Mouse (Mus musculus): ENCODE measurements around the gene Pnkd. TPM values are rescaled to one million over a fixed set of nuclear protein-coding genes. Genes with fewer than 3 reads are reported as not detected.
"Not testable (repeated sequence)": the region's sequence is repeated elsewhere in the genome, so short reads cannot be mapped to it uniquely, and the experiment has no call there.

The Pnkd gene
- polyA plus RNA-seq, 1 experiment, result 101 TPM

DNA sequence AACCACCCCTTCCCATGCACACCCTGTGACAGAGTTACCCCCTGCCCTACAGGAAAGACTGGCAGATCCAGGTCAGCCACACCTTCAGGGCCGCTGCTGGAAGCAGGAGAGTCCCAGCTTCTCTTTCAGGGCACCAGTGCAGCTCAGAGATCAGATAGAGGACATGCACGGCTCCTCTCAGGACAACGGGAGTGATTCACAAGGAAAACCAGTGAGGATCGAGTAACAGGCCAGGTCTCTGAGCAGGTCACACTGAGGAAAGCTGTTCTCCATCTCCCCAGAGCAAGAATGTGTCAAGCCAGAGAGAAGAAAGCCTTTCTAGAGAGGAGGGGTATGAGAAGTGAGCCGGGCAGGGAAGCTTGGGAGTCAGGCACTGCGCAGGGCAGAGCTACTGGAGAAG, 11.7 kb downstream of the Pnkd start:
- no peak for DNase-seq (ENCODE audit: low read depth)

DNA sequence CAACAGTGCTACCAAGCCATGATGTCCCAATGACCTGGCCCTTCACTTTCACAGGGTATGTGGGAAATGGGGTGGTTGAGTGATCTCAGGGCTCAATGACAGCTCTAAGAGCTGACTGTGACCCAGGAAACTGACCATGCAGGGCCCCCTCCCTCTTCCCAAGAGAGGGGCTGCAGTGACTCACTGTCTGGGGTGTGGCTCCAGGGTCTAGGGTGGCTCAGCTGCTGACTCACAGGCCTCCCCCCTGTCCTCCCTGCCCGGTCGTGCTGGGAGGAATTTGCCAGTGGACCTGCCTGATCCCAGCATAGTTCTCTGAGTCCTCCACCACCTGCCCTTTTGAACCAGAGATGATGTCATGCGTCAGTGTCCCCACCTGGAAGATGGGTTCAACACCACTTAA, 12.5 kb downstream of the Pnkd start:
- DNase-seq (ENCODE audit: low read depth), result no peak

DNA sequence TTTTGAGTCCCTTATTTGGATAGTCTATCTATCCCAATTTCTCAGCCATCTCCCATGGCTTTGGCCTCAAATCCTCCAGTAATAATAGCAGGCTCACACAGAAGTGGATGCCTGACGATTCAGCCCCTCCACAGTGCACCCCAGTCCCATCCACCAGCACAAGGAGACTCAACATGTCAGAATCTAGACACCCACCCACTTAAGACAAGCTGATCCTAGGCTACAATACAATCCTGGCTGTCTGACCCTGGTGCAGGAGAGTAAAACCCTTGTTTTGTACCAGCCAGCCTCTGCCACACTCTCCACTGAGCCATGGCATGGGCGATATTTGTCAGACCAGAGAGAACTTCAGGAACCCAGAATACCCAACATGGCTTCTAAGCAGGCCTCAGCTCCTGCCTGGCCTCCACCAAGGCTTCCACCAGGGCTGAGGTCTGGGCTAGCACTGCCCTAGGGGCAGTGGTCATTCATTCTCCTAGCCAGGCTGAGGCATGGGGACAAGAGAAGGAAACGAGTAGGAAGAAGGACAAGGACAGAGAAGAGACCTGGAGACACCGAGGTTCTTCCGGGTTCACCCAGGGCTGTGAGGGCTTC, 13.5 kb downstream of the Pnkd start:
- DNase-seq (ENCODE audit: low read depth), result no peak

DNA sequence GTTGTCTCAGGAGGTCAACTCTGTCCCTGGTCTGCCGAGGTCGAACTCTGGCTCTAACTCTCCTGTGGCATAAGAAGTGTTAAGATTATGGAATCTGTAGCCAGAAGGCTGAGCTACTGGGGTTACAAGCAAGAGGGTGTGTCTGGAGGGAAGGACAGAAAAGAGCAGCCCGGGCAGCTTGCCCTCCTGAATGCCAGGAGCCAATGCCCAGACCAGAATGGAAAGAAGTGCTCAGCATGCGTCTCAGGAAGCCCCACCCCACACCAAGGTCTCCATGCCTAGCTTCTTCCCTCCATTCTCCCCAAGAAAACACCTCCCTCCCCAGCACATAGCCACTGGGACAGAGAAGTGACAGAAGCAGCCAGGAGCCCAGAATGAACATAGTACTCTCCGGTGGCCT, 14.3 kb downstream of the Pnkd start:
- DNase-seq (ENCODE audit: low read depth), result no peak

DNA sequence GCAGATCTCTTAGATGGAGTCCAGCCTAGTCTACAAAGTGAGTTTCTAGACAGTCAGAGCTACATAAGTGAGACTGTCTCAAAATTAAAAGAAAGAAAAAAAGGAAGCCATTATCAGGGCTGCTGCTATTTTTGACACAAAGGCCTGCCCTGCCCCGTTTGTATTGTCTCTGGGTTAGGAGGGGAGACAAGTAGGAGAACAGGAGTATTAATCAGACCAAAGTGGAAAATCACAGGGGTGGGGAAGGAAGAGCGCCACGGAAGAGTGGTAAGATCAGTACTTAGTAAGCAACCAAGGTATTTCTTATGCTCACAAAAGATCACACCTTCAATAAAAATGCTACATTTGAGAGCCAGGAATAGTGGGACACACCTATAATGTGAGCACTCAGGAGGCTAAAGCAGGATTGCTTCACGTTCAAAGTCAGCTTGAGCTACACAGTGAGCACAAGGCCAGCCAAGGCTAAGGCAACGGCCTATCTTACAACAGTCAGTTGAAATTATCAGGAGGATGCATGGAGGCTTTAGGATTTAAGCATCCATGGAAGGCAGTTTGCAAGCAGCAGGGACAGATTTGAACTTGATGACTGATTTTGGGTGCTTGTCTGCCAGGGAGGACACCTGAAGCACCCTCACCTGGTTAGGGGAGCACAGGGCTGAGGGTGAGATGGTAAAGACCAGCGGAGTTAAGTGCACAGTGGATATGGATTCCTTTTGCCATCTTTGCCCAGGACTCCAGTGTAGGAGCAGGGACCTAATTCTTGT, 15.8 kb downstream of the Pnkd start:
- no peak for DNase-seq (ENCODE audit: low read depth)

DNA sequence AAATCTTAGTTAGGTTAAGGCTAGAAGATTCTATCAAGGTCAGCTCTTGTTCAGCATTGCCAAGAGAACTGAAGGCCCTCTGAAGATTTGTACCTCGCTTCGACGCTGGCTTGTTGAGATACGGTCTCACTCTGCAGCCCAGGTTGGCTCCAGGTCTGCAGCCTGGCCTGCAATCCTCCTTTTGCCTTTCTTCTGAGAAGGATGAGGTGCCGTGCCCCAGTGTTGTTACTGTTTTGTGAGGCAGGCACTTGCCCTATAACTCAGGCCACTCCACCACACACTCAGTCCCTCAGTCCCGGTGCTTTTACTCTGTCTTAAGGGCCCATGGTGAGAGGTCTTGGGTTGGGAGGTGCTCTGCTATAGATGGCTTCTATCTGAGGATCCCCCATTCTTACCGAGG, 17.5 kb downstream of the Pnkd start:
- no peak for DNase-seq (ENCODE audit: low read depth)

DNA sequence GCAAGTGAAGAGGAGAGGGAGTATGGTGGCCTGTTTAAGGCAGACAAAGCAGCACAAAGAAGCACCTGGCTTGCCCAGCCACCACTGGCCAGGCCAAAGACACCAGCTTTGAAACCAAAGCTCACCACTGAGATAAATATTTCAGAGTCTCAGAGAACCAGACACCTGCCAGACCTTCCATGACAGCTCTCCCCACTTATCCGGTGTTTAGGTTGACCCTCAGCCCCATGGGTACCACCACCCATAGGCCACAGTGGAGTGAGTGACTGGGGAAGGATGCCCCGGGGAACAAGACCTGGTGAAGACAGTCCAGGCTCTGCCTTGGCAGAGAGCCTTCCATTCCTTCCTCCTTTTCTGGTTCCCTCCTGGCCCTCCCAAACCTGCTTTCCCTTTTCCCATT, 18.1 kb downstream of the Pnkd start:
- DNase-seq (ENCODE audit: low read depth), result no peak

DNA sequence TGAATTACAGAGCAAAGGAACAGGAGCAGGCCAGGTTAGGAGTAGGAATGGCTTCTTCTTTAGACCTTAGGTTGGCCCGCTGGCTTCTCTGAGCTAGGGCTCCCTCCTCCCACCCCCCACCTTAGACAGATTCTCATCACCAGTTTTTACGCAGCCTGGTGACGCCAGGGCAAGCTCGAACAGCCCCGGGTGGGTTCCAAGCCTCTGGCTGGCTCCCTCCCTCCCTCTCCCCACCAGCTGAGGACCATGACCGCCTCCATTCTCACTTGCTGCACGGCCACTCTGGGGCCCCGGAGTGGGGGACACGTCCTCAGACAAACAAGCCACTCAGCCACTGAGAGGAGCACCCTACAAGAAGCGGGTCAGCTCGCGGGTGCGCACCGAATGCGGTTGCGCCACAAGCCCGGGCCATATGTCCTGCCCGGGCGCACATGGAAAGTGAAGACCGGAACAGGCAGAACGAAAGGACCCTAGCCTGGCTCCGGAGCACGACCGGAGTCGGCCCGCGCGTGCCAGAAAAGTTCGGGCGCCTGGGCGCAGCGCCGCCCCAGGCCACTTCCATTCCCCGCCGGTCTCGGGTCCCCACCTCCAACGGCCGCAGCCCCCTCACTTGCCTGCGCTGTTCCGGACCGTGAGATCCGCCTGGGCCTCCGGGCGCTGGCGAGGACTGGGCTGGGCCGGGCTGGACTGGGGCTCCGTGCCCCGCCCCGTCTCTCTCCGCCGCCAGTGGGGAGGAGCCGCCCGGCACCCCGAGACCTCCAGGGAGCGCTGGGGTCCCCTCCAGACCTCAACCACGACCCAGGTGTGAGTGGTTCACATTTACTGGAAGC, 19.0 kb downstream of the Pnkd start:
- no peak for DNase-seq (ENCODE audit: low read depth)

DNA sequence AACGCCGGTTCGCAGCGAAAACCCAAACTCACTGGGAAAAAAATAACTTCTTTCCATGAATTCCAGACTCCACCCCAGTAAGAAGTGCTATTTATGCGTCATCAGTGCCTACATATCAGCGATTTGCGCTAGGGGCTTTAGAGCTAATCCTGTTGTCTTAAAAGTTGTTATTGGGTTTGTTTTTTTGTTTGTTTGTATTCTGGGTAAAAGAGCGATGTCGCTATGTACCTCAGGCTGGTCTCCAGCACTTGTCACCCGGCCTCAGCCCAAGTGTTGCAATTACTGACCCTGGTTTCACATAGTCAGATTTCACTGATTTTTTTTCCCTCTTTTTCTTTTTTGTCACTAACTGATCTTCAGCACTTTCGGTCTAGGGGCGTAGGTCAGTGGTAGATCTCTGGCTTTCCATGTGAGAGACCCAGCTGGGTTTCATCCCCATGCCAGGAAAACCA, 19.6 kb downstream of the Pnkd start:
- no peak for DNase-seq (ENCODE audit: low read depth)

DNA sequence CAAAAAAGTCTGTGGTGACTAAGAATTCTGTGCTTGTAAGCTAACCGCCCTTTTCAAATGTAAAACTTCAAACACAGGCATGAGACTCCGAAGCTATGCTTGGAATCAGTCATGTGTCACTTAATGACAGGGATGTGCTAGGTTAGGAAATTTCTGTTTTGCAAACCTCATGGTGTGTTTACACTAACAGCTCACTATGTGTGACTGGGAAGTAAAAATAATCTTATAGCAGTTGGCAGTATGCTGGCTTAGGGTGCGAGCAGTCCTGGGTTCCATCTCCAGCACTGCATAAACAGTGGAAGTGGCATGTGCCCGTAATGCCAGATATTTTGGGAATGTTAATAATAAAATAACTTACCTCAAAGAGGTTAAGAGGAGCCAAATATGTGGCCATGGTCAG, 20.2 kb downstream of the Pnkd start:
- DNase-seq (ENCODE audit: low read depth), result no peak

DNA sequence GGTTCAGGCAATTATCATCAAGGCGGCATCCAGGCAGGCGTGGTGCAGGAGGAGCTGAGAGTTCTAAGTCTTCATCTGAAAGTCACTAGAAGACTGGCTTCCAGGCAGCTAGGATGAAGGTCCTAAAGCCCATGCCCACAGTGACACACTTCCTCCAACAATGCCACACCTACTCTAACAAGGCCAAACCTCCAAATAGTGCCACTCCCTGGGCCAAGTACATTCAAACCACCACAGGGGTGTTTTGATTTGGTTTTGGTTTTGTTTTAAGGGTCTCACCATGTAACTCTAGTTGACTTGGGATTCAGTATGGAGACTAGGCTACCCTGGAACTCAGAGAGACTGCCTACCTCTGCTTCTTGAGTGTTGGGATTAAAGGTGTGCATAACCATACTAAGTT, 20.8 kb downstream of the Pnkd start, which contains the start of gene Tmbim1:
Tmbim1 (minus strand) TSS at position 101 of the 400 bp plus-strand sequence.
- DNase-seq (ENCODE audit: low read depth), result no peak

DNA sequence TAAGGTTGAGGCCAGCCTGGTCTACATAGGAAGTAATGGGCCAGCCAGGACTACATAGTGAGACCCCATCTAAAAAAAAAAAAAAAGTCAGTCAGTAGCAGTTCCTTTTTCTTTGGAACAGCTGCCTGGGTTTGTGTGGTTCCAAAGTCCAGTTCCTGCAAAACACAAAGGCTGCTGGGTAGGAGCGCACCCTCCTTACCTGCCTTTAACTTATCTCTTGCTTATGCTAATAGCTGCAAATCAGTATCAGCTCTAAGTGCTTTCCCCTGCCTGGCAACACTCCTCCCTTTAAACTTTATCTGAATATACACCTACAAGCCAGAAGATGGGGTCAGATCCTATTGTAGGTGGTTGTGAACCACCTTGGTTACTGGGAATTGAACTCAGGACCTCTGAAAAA, 22.4 kb downstream of the Pnkd start:
- DNase-seq (ENCODE audit: low read depth), result no peak

DNA sequence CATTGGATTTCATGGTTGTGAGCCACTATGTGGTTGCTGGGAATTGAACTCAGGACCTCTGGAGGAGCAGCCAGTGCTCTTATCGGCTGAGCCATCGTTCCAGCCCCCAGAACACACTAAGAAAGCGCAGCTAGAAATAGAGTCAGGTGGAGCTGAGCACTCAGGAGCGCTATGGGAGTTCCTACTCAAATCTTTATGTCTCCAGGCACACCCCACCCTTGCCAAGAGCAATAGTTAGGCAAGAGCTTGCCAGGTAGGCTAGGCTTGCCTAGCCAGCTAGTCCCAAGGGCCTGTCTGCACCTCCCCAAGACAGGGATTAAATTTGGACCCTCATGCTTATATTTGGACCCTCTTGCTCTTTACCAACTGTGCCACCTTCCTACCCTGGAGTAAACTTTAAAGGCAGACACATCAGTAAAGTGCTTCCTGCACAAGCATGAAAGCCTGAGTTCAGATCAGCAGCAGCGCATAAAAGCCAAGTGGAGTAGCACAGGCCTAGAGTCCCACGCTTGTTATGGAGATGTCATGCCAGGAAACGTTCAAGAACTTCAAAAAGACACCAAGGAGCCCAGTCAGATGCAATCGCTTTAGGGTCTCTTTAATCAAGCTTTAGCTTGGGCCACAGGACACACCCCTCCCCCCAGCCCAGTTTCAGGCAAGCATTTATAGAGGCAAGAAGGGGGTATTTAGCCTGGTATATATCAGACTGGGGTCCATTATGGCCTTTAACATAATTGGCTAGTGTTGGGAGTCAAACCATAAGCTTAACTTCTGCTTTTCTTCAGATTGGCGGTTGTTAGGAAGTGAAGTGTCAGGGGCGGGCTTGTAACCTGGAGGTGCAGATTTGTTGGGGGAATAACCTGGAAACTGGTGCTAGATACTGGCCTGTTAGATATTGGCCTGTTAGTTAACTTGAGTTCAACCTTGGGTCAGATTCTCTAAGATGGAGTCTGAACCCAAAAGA, 23.6 kb downstream of the Pnkd start:
- no peak for DNase-seq (ENCODE audit: low read depth)

DNA sequence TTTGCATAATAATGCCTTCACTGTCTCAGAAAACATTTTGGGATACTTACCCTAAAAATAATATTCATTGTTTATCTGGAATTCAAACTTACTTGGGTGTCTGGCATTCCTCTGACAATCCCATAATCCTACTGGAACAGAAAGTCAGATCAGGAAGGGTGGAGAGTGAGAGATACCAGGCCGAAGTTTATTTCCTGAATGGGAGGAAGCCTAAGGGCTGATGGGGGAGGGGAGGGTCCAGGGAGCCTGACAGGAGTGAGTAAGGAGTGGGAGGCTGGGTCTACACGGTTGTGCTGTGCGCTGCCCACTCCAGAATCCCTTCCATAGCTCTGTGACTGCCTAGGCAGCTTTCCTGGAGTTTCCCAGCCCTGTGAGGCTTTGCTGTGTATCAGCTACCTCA, 25.0 kb downstream of the Pnkd start:
- no peak for DNase-seq (ENCODE audit: low read depth)

DNA sequence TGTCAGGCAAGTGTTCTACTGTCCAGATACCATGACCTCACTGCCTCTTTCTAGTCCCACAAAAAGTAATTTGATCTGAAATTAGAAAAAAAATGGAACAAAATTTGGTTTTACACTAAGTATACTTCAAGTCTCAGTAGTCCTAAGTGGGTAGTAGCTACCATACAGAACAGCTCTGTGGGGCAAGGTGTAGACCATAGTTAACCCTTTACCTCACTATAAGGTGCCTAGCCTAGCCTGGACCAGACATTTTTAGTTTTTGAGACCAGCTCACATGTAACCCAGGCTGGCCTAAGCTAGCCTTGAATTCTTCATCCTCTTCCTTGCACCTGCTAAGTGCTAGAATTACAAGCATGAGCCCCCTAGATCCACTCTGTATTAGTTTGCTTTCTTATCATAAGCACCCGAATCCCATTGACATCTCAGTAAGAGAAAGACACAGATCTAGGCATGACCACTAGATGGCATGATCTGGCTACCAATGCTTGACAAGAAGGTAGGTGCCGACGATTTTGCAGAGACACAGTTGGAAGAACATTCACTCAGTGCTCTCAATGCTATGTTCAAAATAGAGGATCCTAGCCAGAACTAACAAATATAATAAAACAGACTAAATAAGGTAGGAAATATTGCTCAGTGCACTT, 28.4 kb downstream of the Pnkd start:
- DNase-seq (ENCODE audit: low read depth), result no peak

DNA sequence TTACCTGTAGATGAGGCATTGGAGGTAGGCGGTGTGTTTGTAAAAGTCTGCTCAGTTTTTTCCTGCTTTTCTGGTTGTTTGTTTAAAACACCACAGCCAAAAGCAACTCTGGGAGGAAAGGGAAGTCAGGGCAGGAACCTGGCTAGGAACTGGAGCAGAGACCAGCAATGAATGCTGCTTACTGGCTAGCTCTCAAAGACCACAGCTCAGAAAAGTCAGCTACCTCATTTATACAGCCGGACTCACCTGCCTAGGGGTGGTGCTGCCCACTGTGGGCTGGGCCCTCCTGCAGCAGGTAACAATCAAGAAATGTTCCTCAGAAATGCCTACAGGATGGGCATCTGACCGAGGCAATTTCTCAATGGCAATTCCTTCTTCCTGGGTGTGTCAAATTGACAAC, 30.1 kb downstream of the Pnkd start:
- no peak for DNase-seq (ENCODE audit: low read depth)

DNA sequence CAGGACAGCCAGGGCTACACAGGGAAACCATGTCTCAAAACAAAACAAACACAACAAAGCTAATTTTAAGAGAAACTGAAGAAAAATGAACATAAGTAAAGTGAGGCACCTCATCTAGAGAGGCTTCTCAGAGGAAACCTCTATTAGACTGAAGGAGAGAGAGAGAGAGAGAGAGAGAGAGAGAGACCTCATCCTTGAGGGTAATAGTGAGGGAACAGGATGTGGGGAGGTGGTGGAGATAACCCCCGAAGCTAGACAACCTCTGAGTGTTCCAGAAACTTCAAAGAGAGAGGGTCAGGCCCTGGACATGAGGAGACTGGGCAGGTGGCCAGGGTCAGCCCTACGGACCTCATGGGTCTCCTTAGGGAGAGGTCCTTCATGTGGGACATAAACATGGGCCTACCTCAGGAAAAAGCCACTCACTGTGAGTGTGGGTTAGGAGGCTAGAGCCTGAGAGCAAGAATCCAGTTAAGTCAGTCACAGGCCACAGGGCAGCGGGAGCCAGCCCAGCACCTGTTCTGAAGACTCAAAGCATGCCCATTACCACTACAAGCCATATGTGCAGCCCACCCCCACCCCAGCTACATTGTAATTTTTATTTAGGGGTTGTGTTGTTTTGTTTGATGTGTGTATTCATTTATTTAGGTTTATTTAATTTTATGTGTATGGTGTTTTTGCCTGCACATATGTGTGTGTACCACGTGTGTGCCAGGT, 31.5 kb downstream of the Pnkd start:
- no peak for DNase-seq (ENCODE audit: low read depth)

DNA sequence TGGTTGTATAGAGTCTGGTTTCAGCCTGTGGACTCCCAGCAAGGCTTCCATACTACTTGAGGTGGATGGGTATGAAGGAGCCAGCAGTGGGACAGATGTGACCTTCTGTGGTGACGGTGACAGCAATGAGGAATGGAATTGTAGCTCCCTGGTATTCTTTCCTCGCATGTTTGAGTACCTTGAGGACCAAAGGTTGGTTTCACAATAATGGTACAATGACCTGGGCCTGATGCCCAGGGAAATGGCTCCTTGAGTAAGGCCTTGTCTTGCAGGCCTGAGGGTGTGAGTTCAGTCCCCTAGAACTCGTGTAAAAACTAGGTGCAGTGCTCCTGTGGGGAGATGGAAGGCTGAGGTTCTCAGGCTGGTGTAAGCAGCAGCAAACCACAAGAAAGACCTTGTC, 34.0 kb downstream of the Pnkd start:
- DNase-seq (ENCODE audit: low read depth), result no peak

DNA sequence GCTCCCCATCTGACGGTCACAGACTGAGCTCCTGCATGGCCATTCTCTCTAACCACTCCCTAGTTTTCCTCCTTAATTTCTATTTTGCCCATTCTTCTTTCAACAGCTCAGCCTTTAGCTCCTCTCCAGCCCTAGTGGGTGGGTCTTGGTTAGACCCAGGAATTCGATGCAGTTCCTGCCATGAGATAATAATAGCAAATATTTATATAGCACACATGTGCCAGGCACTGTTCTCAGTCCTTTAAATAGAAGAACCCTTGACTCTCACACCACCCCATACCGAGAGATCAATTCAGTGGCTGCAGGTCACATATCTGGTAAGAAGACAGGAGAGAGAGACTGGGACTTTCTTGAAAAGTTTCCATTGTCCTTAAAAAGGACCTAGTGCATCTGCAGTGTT, 36.7 kb downstream of the Pnkd start:
- no peak for DNase-seq (ENCODE audit: low read depth)

DNA sequence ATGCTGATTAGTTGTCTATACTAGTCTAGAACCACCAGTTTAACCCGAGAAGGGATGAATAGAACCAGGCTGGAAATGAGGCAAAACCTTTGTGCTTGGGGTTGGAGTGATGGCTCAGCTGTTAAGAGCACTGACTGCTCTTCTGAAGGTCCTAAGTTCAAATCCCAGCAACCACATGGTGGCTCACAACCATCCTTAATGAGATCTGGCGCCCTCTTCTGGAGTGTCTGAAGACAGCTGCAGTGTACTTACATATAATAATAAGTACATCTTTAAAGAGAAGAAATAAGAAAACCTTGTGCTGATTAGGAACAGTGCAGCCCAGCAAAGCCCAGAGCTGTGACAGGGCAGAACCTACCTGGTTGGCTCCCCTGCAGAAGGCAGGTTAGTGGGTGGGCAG, 42.2 kb downstream of the Pnkd start:
- DNase-seq (ENCODE audit: low read depth), result not testable (repeated sequence)
